Comparison of ENCODE assay signal across 7 mouse cellular contexts in the genomic region with DNA sequence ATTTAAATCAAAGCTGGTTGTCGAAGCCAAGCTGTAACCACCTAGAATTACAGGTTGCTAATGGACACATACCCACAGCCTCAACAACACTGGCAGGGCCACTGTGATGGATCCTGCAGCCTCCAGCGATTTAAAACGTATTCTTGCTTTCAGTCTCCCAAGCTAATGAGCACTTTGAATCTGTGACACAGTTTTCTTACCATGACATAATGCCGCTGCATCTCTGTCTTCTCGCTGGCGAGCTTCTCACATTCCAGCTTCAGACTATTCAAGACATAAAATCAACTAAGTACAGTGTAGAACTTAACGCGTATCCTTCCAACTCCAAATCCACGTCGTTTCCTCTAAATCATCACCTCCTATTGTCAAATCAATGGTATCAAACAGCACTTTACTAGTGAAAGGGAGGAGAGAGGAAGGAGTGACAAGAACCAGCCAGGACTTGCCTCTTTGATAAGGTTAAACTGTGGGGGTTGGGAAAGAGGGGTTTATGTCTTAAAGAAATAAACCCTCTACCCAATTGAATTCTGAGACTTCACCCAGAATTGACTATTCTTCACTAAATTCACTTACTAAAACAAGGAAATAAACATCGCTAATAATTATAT. TPM values are rescaled to one million over a fixed set of nuclear protein-coding genes. Genes with fewer than 3 reads are reported as not detected.
A peak's percentile ranks its signal among the peaks of the same experiment; 100 is the strongest.
DNase-seq lines count a peak whose midpoint lies in the region; ATAC-seq and TF ChIP-seq lines count a peak whose summit lies in the region.

No protein-coding gene starts in this region.

- no peak overlapping the region for H3K27ac ChIP-seq in embryonic facial prominence, embryonic 13.5 days
- no peak overlapping the region for H3K27ac ChIP-seq in intestine, postnatal 0 days (ENCODE audit: low read depth, low read length)
- no peak overlapping the region for H3K27ac ChIP-seq in neural tube, embryonic 15.5 days (replicated peaks)

- no peak for ATAC-seq in embryonic facial prominence, embryonic 13.5 days (ENCODE audit: insufficient number of reproducible peaks, insufficient read depth, low FRiP score, low TSS enrichment, low read depth)
- no peak for ATAC-seq in intestine, postnatal 0 days
- ATAC-seq in neural tube, embryonic 15.5 days (ENCODE audit: low FRiP score): no peak

- H3K27me3 ChIP-seq in embryonic facial prominence, embryonic 13.5 days: 0 out of 2 replicates have a peak, but pooled peaks cover 3% of the 10 kb centered on the region
- no peaks in the 10 kb centered on the region for H3K27me3 ChIP-seq in intestine, postnatal 0 days (replicated peaks; ENCODE audit: control insufficient read depth, insufficient read depth, low read length)
- peaks cover 3% of the 10 kb centered on the region; the same call in 1 of the 2 replicates for H3K27me3 ChIP-seq in neural tube, embryonic 15.5 days (replicated peaks)

- peak; percentile 10 for DNase-seq in lung, adult 2 months
- DNase-seq in lung, adult 18-20 months: no peak
- DNase-seq in left cerebral cortex, postnatal 36 days (ENCODE audit: low spot score in 2 of 2): no peak
- DNase-seq in kidney, postnatal 25 days: no peak

- H3K4me1 ChIP-seq in lung, adult 2 months (ENCODE audit: control insufficient read depth, insufficient read depth, low read length): peaks cover 9% of the 10 kb centered on the region; the same call in 1 of the 2 replicates
- H3K4me1 ChIP-seq in embryonic facial prominence, embryonic 13.5 days: peaks cover 37% of the 10 kb centered on the region
- 0 out of 2 replicates have a peak, but pooled peaks cover 4% of the 10 kb centered on the region for H3K4me1 ChIP-seq in intestine, postnatal 0 days (replicated peaks; ENCODE audit: control insufficient read depth, insufficient read depth, low read length)
- peaks cover 37% of the 10 kb centered on the region for H3K4me1 ChIP-seq in neural tube, embryonic 15.5 days

- intact Hi-C loops in left cerebral cortex, postnatal 36 days (cut with DNase I): loop anchor here (5.0 to 10.0 kb wide), 8 partner anchors 88 to 1207 kb away; no protein-coding TSS in a partner anchor

- TF ChIP-seq CTCF in lung, adult 2 months (IDR thresholded peaks at IDR 0.05; ENCODE audit: insufficient read depth, low read length): no peak
- TF ChIP-seq CTCF in intestine, postnatal 0 days (IDR thresholded peaks at IDR 0.05; ENCODE audit: low read depth): no peak

- peak overlapping the region; percentile 37 for H3K9ac ChIP-seq in embryonic facial prominence, embryonic 13.5 days
- H3K9ac ChIP-seq in intestine, postnatal 0 days (ENCODE audit: low read depth, low read length): no peak overlapping the region
- peak overlapping the region; percentile 43 for H3K9ac ChIP-seq in neural tube, embryonic 15.5 days (replicated peaks)

- peaks cover under 1% of the 10 kb centered on the region; the same call in 1 of the 2 replicates for H3K36me3 ChIP-seq in embryonic facial prominence, embryonic 13.5 days
- H3K36me3 ChIP-seq in intestine, postnatal 0 days (ENCODE audit: control insufficient read depth, insufficient read depth): peaks cover 13% of the 10 kb centered on the region
- no peaks in the 10 kb centered on the region for H3K36me3 ChIP-seq in neural tube, embryonic 15.5 days

- H3K9me3 ChIP-seq in embryonic facial prominence, embryonic 13.5 days: no peaks in the 10 kb centered on the region
- H3K9me3 ChIP-seq in intestine, postnatal 0 days (ENCODE audit: control insufficient read depth): no peaks in the 10 kb centered on the region
- no peaks in the 10 kb centered on the region for H3K9me3 ChIP-seq in neural tube, embryonic 15.5 days (replicated peaks)

- H3K4me2 ChIP-seq in embryonic facial prominence, embryonic 13.5 days: peak overlapping the region; percentile 63
- H3K4me2 ChIP-seq in intestine, postnatal 0 days (replicated peaks; ENCODE audit: low read depth): peak overlapping the region; percentile 64
- H3K4me2 ChIP-seq in neural tube, embryonic 15.5 days: peak overlapping the region; percentile 61

- 46% methylated on average over 11 of the region's 11 CpGs for WGBS in lung, adult 2 months
- 15% methylated on average over 11 of the region's 11 CpGs for WGBS in embryonic facial prominence, embryonic 13.5 days
- 43% methylated on average over 11 of the region's 11 CpGs for WGBS in intestine, postnatal 0 days
- WGBS in neural tube, embryonic 15.5 days: 10% methylated on average over 11 of the region's 11 CpGs

- no peak for TF ChIP-seq POLR2A in lung, adult 2 months (IDR thresholded peaks at IDR 0.05; ENCODE audit: borderline replicate concordance, extremely low read depth, low read depth, low read length)

- H3K4me3 ChIP-seq in lung, adult 2 months (replicated peaks; ENCODE audit: extremely low read depth, low read depth, low read length): peak overlapping the region; percentile 25
- peak overlapping the region; percentile 85 for H3K4me3 ChIP-seq in embryonic facial prominence, embryonic 13.5 days
- H3K4me3 ChIP-seq in intestine, postnatal 0 days (ENCODE audit: low read depth, low read length): peak overlapping the region; percentile 88
- H3K4me3 ChIP-seq in neural tube, embryonic 15.5 days (replicated peaks): peak overlapping the region; percentile 85

RNA-seq across cellular contexts. Expression of a gene that starts 2.4 kb away (rescaled TPM):
- polyA plus RNA-seq in lung, adult 2 months (2012; rRNA removed): 13.2 and 16.0 TPM in 2 replicates
- polyA plus RNA-seq in embryonic facial prominence, embryonic 13.5 days (2015; fragmentation: Nextera tagmentation; extraction: Ambion mirVana): 15.4 and 19.4 TPM in 2 replicates
- polyA plus RNA-seq in intestine, postnatal 0 days (2015; fragmentation: Nextera tagmentation; extraction: Ambion mirVana): 18.5 and 18.9 TPM in 2 replicates
- 22.3 and 24.3 TPM in 2 replicates for polyA plus RNA-seq in neural tube, embryonic 15.5 days (2015; fragmentation: Nextera tagmentation; extraction: Ambion mirVana)
- total RNA-seq in left cerebral cortex, postnatal 36 days (2021): 10 to 100 TPM; 39.0 to 46.1 TPM

Comparison
In these comparisons a context has a peak if more than half of its experiments do, and no peak if none do; other contexts are left out.
1. H3K4me3 ChIP-seq: peak in every context shown above with its lines; median percentile 88 in intestine, postnatal 0 days; 85 in embryonic facial prominence, embryonic 13.5 days; 85 in neural tube, embryonic 15.5 days; 25 in lung, adult 2 months.